Mouse (Mus musculus) midbrain, embryonic 12.5 days (tissue): ENCODE data around the gene Klhl29. TPM values are rescaled to one million over a fixed set of nuclear protein-coding genes. Genes with fewer than 3 reads are reported as not detected.
"Not testable (repeated sequence)": the region's sequence is repeated elsewhere in the genome, so short reads cannot be mapped to it uniquely, and the experiment has no call there.

Experiments used
- ATAC-seq: fragments of 200-750 bp; cut with Nextera tagmentation; 2 replicates; pipeline ENCODE4 v1.8.0; 2017; ENCODE audit warnings: low read depth, moderate TSS enrichment, moderate library complexity; ENCODE audit not compliant: low FRiP score
- H3K27ac ChIP-seq: fragments of 300-500 bp; sonication (generic); replicated peaks from 2 replicates; pipeline ENCODE4 v1.5.1; 2016; ENCODE audit warnings: mild to moderate bottlenecking
- H3K27me3 ChIP-seq: fragments of 300-500 bp; sonication (generic); 2 replicates; pipeline ENCODE4 v1.6.1; 2016; ENCODE audit warnings: mild to moderate bottlenecking
- H3K36me3 ChIP-seq: fragments of 300-500 bp; sonication (generic); 2 replicates; pipeline ENCODE4 v1.6.1; 2016
- H3K4me1 ChIP-seq: fragments of 300-500 bp; sonication (generic); 2 replicates; pipeline ENCODE4 v1.6.1; 2016
- H3K4me2 ChIP-seq: fragments of 300-500 bp; sonication (generic); replicated peaks from 2 replicates; pipeline ENCODE4 v1.6.1; 2016; ENCODE audit warnings: mild to moderate bottlenecking, moderate library complexity
- H3K4me3 ChIP-seq: fragments of 300-500 bp; sonication (generic); 2 replicates; pipeline ENCODE4 v1.5.1; 2016; ENCODE audit warnings: mild to moderate bottlenecking
- H3K9ac ChIP-seq: fragments of 300-500 bp; sonication (generic); replicated peaks from 2 replicates; pipeline ENCODE4 v1.6.1; 2016; ENCODE audit warnings: mild to moderate bottlenecking, moderate library complexity
- H3K9me3 ChIP-seq: fragments of 300-500 bp; sonication (generic); 2 replicates; pipeline ENCODE4 v1.6.1; 2016; ENCODE audit warnings: mild to moderate bottlenecking
- WGBS: fragments of 180-500 bp; shearing (Covaris S2); methylation state at CpG from one replicate; pipeline ENCODE4 v1.1.7; 2016; 5-methylcytosine and 5-hydroxymethylcytosine counted together
- polyA plus RNA-seq: library from polyadenylated mRNA; unstranded; fragments of >200 nt; fragmentation: Nextera tagmentation; extraction: Ambion mirVana; gene quantifications from 2 replicates; pipeline ENCODE4 v1.2.1, GENCODE M21; 2016

The Klhl29 gene
- polyA plus RNA-seq, 1 experiment from 2014 or later = 4.1 TPM

- 93% methylated on average over 11 of the region's 11 CpGs for WGBS
- no peaks in the 10 kb centered on the region for H3K27me3 ChIP-seq
- no peak overlapping the region for H3K27ac ChIP-seq
- H3K36me3 ChIP-seq = no peaks in the 10 kb centered on the region
- no peaks in the 10 kb centered on the region for H3K9me3 ChIP-seq
- no peak for ATAC-seq
- no peak overlapping the region for H3K9ac ChIP-seq
- no peak overlapping the region for H3K4me2 ChIP-seq
- H3K4me3 ChIP-seq = no peak overlapping the region
- H3K4me1 ChIP-seq = peaks cover 6% of the 10 kb centered on the region; the same call in 1 of the 2 replicates
Observed at GRCm38 (mm10) chr12:5350491-5351285, 24.8 kb downstream of the Klhl29 start.

GRCm38 (mm10) chr12:5345088-5345487 lies 30.4 kb downstream of the Klhl29 start:
- H3K4me1 ChIP-seq = no peaks in the 10 kb centered on the region; the same call in 1 of the 2 replicates
- ATAC-seq = no peak
- no peak overlapping the region for H3K27ac ChIP-seq
- no peaks in the 10 kb centered on the region for H3K9me3 ChIP-seq
- H3K4me3 ChIP-seq = no peak overlapping the region
- H3K9ac ChIP-seq = no peak overlapping the region
- WGBS = 94% methylated on average over 6 of the region's 6 CpGs
- no peak overlapping the region for H3K4me2 ChIP-seq
- H3K27me3 ChIP-seq = no peaks in the 10 kb centered on the region
- H3K36me3 ChIP-seq = no peaks in the 10 kb centered on the region

- 97% methylated on average over 6 of the region's 7 CpGs for WGBS
- H3K4me2 ChIP-seq, H3K9ac ChIP-seq, H3K27ac ChIP-seq, H3K27me3 ChIP-seq, H3K4me1 ChIP-seq, H3K36me3 ChIP-seq, ATAC-seq, H3K9me3 ChIP-seq, H3K4me3 ChIP-seq: not testable (repeated sequence)
Observed at GRCm38 (mm10) chr12:5344457-5344856, 31.0 kb downstream of the Klhl29 start.

- ATAC-seq = no peak
- H3K27me3 ChIP-seq = 0 out of 2 replicates have a peak, but pooled peaks cover 3% of the 10 kb centered on the region
- H3K9me3 ChIP-seq = no peaks in the 10 kb centered on the region
- no peaks in the 10 kb centered on the region for H3K36me3 ChIP-seq
- WGBS = 89% methylated on average over 6 of the region's 6 CpGs
- no peak overlapping the region for H3K27ac ChIP-seq
- H3K4me3 ChIP-seq = no peak overlapping the region
- no peak overlapping the region for H3K4me2 ChIP-seq
- H3K4me1 ChIP-seq = peaks cover 12% of the 10 kb centered on the region
- no peak overlapping the region for H3K9ac ChIP-seq
Observed at GRCm38 (mm10) chr12:5340151-5340603, 35.3 kb downstream of the Klhl29 start.

- ATAC-seq = peak; percentile 53
- Histone ChIP-seq H3K36me3 (no peaks in the 10 kb centered on the region), H3K4me3 (no peak overlapping the region), H3K9ac (no peak overlapping the region), H3K4me1 (peaks cover 22% of the 10 kb centered on the region), H3K27ac (peak overlapping the region; percentile 42; the same call in 1 of the 2 replicates), H3K9me3 (no peaks in the 10 kb centered on the region), H3K4me2 (no peak overlapping the region), H3K27me3 (0 out of 2 replicates have a peak, but pooled peaks cover 3% of the 10 kb centered on the region)
- 16% methylated on average over 8 of the region's 8 CpGs for WGBS
Observed at GRCm38 (mm10) chr12:5336927-5337712, 38.4 kb downstream of the Klhl29 start.

- peaks cover 22% of the 10 kb centered on the region for H3K4me1 ChIP-seq
- 0 out of 2 replicates have a peak, but pooled peaks cover 3% of the 10 kb centered on the region for H3K27me3 ChIP-seq
- no peak overlapping the region for H3K27ac ChIP-seq
- no peak for ATAC-seq
- H3K36me3 ChIP-seq = no peaks in the 10 kb centered on the region
- no peak overlapping the region for H3K9ac ChIP-seq
- H3K4me3 ChIP-seq = no peak overlapping the region
- 80% methylated on average over 6 of the region's 6 CpGs for WGBS
- H3K9me3 ChIP-seq = no peaks in the 10 kb centered on the region
- no peak overlapping the region for H3K4me2 ChIP-seq
Observed at GRCm38 (mm10) chr12:5336331-5336730, 39.2 kb downstream of the Klhl29 start.

GRCm38 (mm10) chr12:5334956-5335355 lies 40.5 kb downstream of the Klhl29 start:
- peaks cover 22% of the 10 kb centered on the region for H3K4me1 ChIP-seq
- no peak overlapping the region for H3K9ac ChIP-seq
- H3K27me3 ChIP-seq = 0 out of 2 replicates have a peak, but pooled peaks cover 3% of the 10 kb centered on the region
- 76% methylated on average over 9 of the region's 9 CpGs for WGBS
- H3K4me3 ChIP-seq = no peak overlapping the region
- no peak for ATAC-seq
- no peaks in the 10 kb centered on the region for H3K9me3 ChIP-seq
- no peak overlapping the region for H3K27ac ChIP-seq
- H3K36me3 ChIP-seq = no peaks in the 10 kb centered on the region
- H3K4me2 ChIP-seq = no peak overlapping the region

- Histone ChIP-seq H3K4me2 (no peak overlapping the region), H3K9ac (no peak overlapping the region), H3K27ac (no peak overlapping the region), H3K4me3 (no peak overlapping the region), H3K27me3 (0 out of 2 replicates have a peak, but pooled peaks cover 3% of the 10 kb centered on the region), H3K36me3 (no peaks in the 10 kb centered on the region), H3K4me1 (peaks cover 22% of the 10 kb centered on the region), H3K9me3 (no peaks in the 10 kb centered on the region)
- no peak for ATAC-seq
- 82% methylated on average over 2 of the region's 2 CpGs for WGBS
Observed at GRCm38 (mm10) chr12:5334175-5334574, 41.3 kb downstream of the Klhl29 start.

GRCm38 (mm10) chr12:5331810-5332484 lies 43.5 kb downstream of the Klhl29 start:
- H3K27me3 ChIP-seq = 0 out of 2 replicates have a peak, but pooled peaks cover 3% of the 10 kb centered on the region
- H3K9ac ChIP-seq = no peak overlapping the region
- H3K27ac ChIP-seq = peak overlapping the region; percentile 62; the same call in 1 of the 2 replicates
- H3K4me1 ChIP-seq = peaks cover 15% of the 10 kb centered on the region; the same call in 1 of the 2 replicates
- WGBS = 72% methylated on average over 13 of the region's 13 CpGs
- H3K4me3 ChIP-seq = no peak overlapping the region
- ATAC-seq = 0 out of 2 replicates have a peak, but pooled peaks have one; percentile 14
- no peaks in the 10 kb centered on the region for H3K36me3 ChIP-seq
- no peaks in the 10 kb centered on the region for H3K9me3 ChIP-seq
- no peak overlapping the region for H3K4me2 ChIP-seq

- Histone ChIP-seq H3K4me3 (no peak overlapping the region), H3K4me1 (0 out of 2 replicates have a peak, but pooled peaks cover 10% of the 10 kb centered on the region), H3K27me3 (no peaks in the 10 kb centered on the region), H3K9me3 (no peaks in the 10 kb centered on the region), H3K36me3 (no peaks in the 10 kb centered on the region), H3K9ac (no peak overlapping the region), H3K27ac (no peak overlapping the region), H3K4me2 (no peak overlapping the region)
- 90% methylated on average over 6 of the region's 6 CpGs for WGBS
- ATAC-seq = no peak
Observed at GRCm38 (mm10) chr12:5330496-5331070, 44.9 kb downstream of the Klhl29 start.

- ATAC-seq = no peak
- Histone ChIP-seq H3K9ac (no peak overlapping the region), H3K27ac (no peak overlapping the region), H3K36me3 (no peaks in the 10 kb centered on the region), H3K4me1 (peaks cover 7% of the 10 kb centered on the region), H3K27me3 (no peaks in the 10 kb centered on the region), H3K4me3 (no peak overlapping the region), H3K9me3 (no peaks in the 10 kb centered on the region), H3K4me2 (no peak overlapping the region)
- WGBS = 89% methylated on average over 9 of the region's 9 CpGs
Observed at GRCm38 (mm10) chr12:5322444-5323087, 52.9 kb downstream of the Klhl29 start.
